Mouse (Mus musculus) liver, adult 2 months (tissue): ENCODE measurements around the gene Rabgap1.

Experiments
- CTCF ChIP-seq: fragments of 200-500 bp; IDR thresholded peaks from 2 replicates; pipeline ENCODE4 v1.5.1; 2011; ENCODE audit warnings: low read depth, low read length, control low read depth
- POLR2A ChIP-seq: fragments of 200-500 bp; IDR thresholded peaks from 2 replicates; pipeline ENCODE4 v1.6.1; 2011; ENCODE audit warnings: low read length, control low read depth; ENCODE audit not compliant: insufficient read depth; ENCODE audit errors: extremely low read depth

GRCm38 (mm10) chr2:37516030-37516710 lies 73.1 kb downstream of the Rabgap1 start, which contains the start of gene Gpr21:
- TF ChIP-seq CTCF, result no peak
- TF ChIP-seq POLR2A, result no peak
